Mouse (Mus musculus): ENCODE data around the gene Ccdc124. TPM values are rescaled to one million over a fixed set of nuclear protein-coding genes. Genes with fewer than 3 reads are reported as not detected.

Gene Ccdc124
- total RNA-seq (2017) = 32.1 to 34.0 TPM (median 32.6 TPM) in 3 replicates

- ATAC-seq (replicated peaks; ENCODE audit: insufficient number of reproducible peaks, low FRiP score, low TSS enrichment, poor library complexity, severe bottlenecking) = peak; percentile 62
These were observed at the start of gene Ccdc124 for GRCm38 (mm10) chr8:70873364-70873985. Gene Ccdc124, minus strand, starts transcription at chr8:70873935.

GRCm38 (mm10) chr8:70920049-70920922 lies 46.6 kb upstream of the Ccdc124 start:
- no peak for ATAC-seq (replicated peaks; ENCODE audit: insufficient number of reproducible peaks, low FRiP score, low TSS enrichment, poor library complexity, severe bottlenecking)

- ATAC-seq (replicated peaks; ENCODE audit: insufficient number of reproducible peaks, low FRiP score, low TSS enrichment, poor library complexity, severe bottlenecking) = no peak
These were observed 41.0 kb upstream of the Ccdc124 start for GRCm38 (mm10) chr8:70914704-70915103.

- no peak for ATAC-seq (replicated peaks; ENCODE audit: insufficient number of reproducible peaks, low FRiP score, low TSS enrichment, poor library complexity, severe bottlenecking)
These were observed 39.8 kb upstream of the Ccdc124 start for GRCm38 (mm10) chr8:70913523-70913922.

- ATAC-seq (replicated peaks; ENCODE audit: insufficient number of reproducible peaks, low FRiP score, low TSS enrichment, poor library complexity, severe bottlenecking) = no peak
These were observed 39.2 kb upstream of the Ccdc124 start for GRCm38 (mm10) chr8:70912955-70913354.

- ATAC-seq (replicated peaks; ENCODE audit: insufficient number of reproducible peaks, low FRiP score, low TSS enrichment, poor library complexity, severe bottlenecking) = no peak
These were observed 37.9 kb upstream of the Ccdc124 start for GRCm38 (mm10) chr8:70911596-70911995.

- ATAC-seq (replicated peaks; ENCODE audit: insufficient number of reproducible peaks, low FRiP score, low TSS enrichment, poor library complexity, severe bottlenecking) = no peak
These were observed 33.8 kb upstream of the Ccdc124 start for GRCm38 (mm10) chr8:70907518-70907917.

GRCm38 (mm10) chr8:70905831-70906736 lies 32.3 kb upstream of the Ccdc124 start, which contains the start of gene Map1s:
Gene Map1s, plus strand, starts transcription at chr8:70905932.
- peak; percentile 51 for ATAC-seq (replicated peaks; ENCODE audit: insufficient number of reproducible peaks, low FRiP score, low TSS enrichment, poor library complexity, severe bottlenecking)

GRCm38 (mm10) chr8:70905463-70905830 lies 31.7 kb upstream of the Ccdc124 start:
- ATAC-seq (replicated peaks; ENCODE audit: insufficient number of reproducible peaks, low FRiP score, low TSS enrichment, poor library complexity, severe bottlenecking) = no peak

- peak; percentile 76 for ATAC-seq (replicated peaks; ENCODE audit: insufficient number of reproducible peaks, low FRiP score, low TSS enrichment, poor library complexity, severe bottlenecking)
These were observed 30.8 kb upstream of the Ccdc124 start for GRCm38 (mm10) chr8:70904532-70904931.

- no peak for ATAC-seq (replicated peaks; ENCODE audit: insufficient number of reproducible peaks, low FRiP score, low TSS enrichment, poor library complexity, severe bottlenecking)
These were observed 29.8 kb upstream of the Ccdc124 start for GRCm38 (mm10) chr8:70903582-70903981.

GRCm38 (mm10) chr8:70903112-70903511 lies 29.4 kb upstream of the Ccdc124 start:
- no peak for ATAC-seq (replicated peaks; ENCODE audit: insufficient number of reproducible peaks, low FRiP score, low TSS enrichment, poor library complexity, severe bottlenecking)

- no peak for ATAC-seq (replicated peaks; ENCODE audit: insufficient number of reproducible peaks, low FRiP score, low TSS enrichment, poor library complexity, severe bottlenecking)
These were observed 28.5 kb upstream of the Ccdc124 start for GRCm38 (mm10) chr8:70902211-70902610.

GRCm38 (mm10) chr8:70900872-70901387 lies 27.2 kb upstream of the Ccdc124 start:
- no peak for ATAC-seq (replicated peaks; ENCODE audit: insufficient number of reproducible peaks, low FRiP score, low TSS enrichment, poor library complexity, severe bottlenecking)

- no peak for ATAC-seq (replicated peaks; ENCODE audit: insufficient number of reproducible peaks, low FRiP score, low TSS enrichment, poor library complexity, severe bottlenecking)
These were observed 25.5 kb upstream of the Ccdc124 start for GRCm38 (mm10) chr8:70899226-70899625.

- no peak for ATAC-seq (replicated peaks; ENCODE audit: insufficient number of reproducible peaks, low FRiP score, low TSS enrichment, poor library complexity, severe bottlenecking)
These were observed 25.0 kb upstream of the Ccdc124 start for GRCm38 (mm10) chr8:70898661-70899198.

GRCm38 (mm10) chr8:70897681-70898413 lies 24.1 kb upstream of the Ccdc124 start:
- ATAC-seq (replicated peaks; ENCODE audit: insufficient number of reproducible peaks, low FRiP score, low TSS enrichment, poor library complexity, severe bottlenecking) = peak; percentile 41; the same call in 1 of the 2 replicates
